Mouse (Mus musculus): ENCODE measurements around the gene Btbd11. TPM values are rescaled to one million over a fixed set of nuclear protein-coding genes. Genes with fewer than 3 reads are reported as not detected.
A peak's percentile ranks its signal among the peaks of the same experiment; 100 is the strongest.

Btbd11 gene
- polyA plus RNA-seq, 1 experiment: 4.9 TPM

- 0 out of 2 replicates have a peak overlapping the region, but pooled peaks have one; percentile 11 for H3K27ac ChIP-seq (ENCODE audit: insufficient read depth, low read length)
- H3K9ac ChIP-seq (ENCODE audit: low read depth, poor library complexity, severe bottlenecking): no peak overlapping the region
- TF ChIP-seq CTCF (IDR thresholded peaks at IDR 0.05; ENCODE audit: low read depth, low read length): no peak
- no peak for TF ChIP-seq POLR2A (IDR thresholded peaks at IDR 0.05; ENCODE audit: insufficient read depth, low read length)
- TF ChIP-seq EP300 (IDR thresholded peaks at IDR 0.05; ENCODE audit: insufficient read depth, low read depth, low read length): 0 out of 2 replicates have a peak, but pooled peaks have one; percentile 52
- peaks cover 10% of the 10 kb centered on the region for H3K4me1 ChIP-seq (ENCODE audit: control insufficient read depth, insufficient read depth, low read length)
- no peaks in the 10 kb centered on the region for H3K27me3 ChIP-seq (ENCODE audit: control insufficient read depth, insufficient read depth, low read length, poor library complexity, severe bottlenecking)
- H3K9me3 ChIP-seq (replicated peaks; ENCODE audit: control insufficient read depth, insufficient read depth, low read length, poor library complexity, severe bottlenecking): no peaks in the 10 kb centered on the region
- no peaks in the 10 kb centered on the region for H3K36me3 ChIP-seq (ENCODE audit: control insufficient read depth, insufficient read depth, low read length, poor library complexity, severe bottlenecking)
- no peak overlapping the region for H3K4me3 ChIP-seq (ENCODE audit: low read depth, low read length)
These were observed 258.7 kb downstream of the Btbd11 start for GRCm38 (mm10) chr10:85645346-85645745.

- Histone ChIP-seq H3K27ac (ENCODE audit: insufficient read depth, low read length) (no peak overlapping the region), H3K9ac (ENCODE audit: low read depth, poor library complexity, severe bottlenecking) (no peak overlapping the region), H3K4me1 (ENCODE audit: control insufficient read depth, insufficient read depth, low read length) (peaks cover 3% of the 10 kb centered on the region), H3K4me3 (ENCODE audit: low read depth, low read length) (no peak overlapping the region), H3K9me3 (replicated peaks; ENCODE audit: control insufficient read depth, insufficient read depth, low read length, poor library complexity, severe bottlenecking) (no peaks in the 10 kb centered on the region), H3K27me3 (ENCODE audit: control insufficient read depth, insufficient read depth, low read length, poor library complexity, severe bottlenecking) (no peaks in the 10 kb centered on the region), H3K36me3 (ENCODE audit: control insufficient read depth, insufficient read depth, low read length, poor library complexity, severe bottlenecking) (no peaks in the 10 kb centered on the region)
- TF ChIP-seq EP300 (IDR thresholded peaks at IDR 0.05; ENCODE audit: insufficient read depth, low read depth, low read length): 0 out of 2 replicates have a peak, but pooled peaks have one; percentile 22
- no peak for TF ChIP-seq POLR2A (IDR thresholded peaks at IDR 0.05; ENCODE audit: insufficient read depth, low read length)
- TF ChIP-seq CTCF (IDR thresholded peaks at IDR 0.05; ENCODE audit: low read depth, low read length): peak; percentile 75
These were observed 265.1 kb downstream of the Btbd11 start for GRCm38 (mm10) chr10:85651706-85652105.

GRCm38 (mm10) chr10:85655881-85656280, 269.3 kb downstream of the Btbd11 start:
- H3K27me3 ChIP-seq (ENCODE audit: control insufficient read depth, insufficient read depth, low read length, poor library complexity, severe bottlenecking): no peaks in the 10 kb centered on the region
- H3K9me3 ChIP-seq (replicated peaks; ENCODE audit: control insufficient read depth, insufficient read depth, low read length, poor library complexity, severe bottlenecking): no peaks in the 10 kb centered on the region
- no peaks in the 10 kb centered on the region for H3K36me3 ChIP-seq (ENCODE audit: control insufficient read depth, insufficient read depth, low read length, poor library complexity, severe bottlenecking)
- H3K27ac ChIP-seq (ENCODE audit: insufficient read depth, low read length): no peak overlapping the region
- no peak overlapping the region for H3K9ac ChIP-seq (ENCODE audit: low read depth, poor library complexity, severe bottlenecking)
- TF ChIP-seq EP300 (IDR thresholded peaks at IDR 0.05; ENCODE audit: insufficient read depth, low read depth, low read length) (no peak), POLR2A (IDR thresholded peaks at IDR 0.05; ENCODE audit: insufficient read depth, low read length) (no peak), CTCF (IDR thresholded peaks at IDR 0.05; ENCODE audit: low read depth, low read length) (no peak)
- no peaks in the 10 kb centered on the region for H3K4me1 ChIP-seq (ENCODE audit: control insufficient read depth, insufficient read depth, low read length)
- no peak overlapping the region for H3K4me3 ChIP-seq (ENCODE audit: low read depth, low read length)

GRCm38 (mm10) chr10:85657886-85658285, 271.3 kb downstream of the Btbd11 start:
- H3K9ac ChIP-seq (ENCODE audit: low read depth, poor library complexity, severe bottlenecking): no peak overlapping the region
- H3K36me3 ChIP-seq (ENCODE audit: control insufficient read depth, insufficient read depth, low read length, poor library complexity, severe bottlenecking): no peaks in the 10 kb centered on the region
- TF ChIP-seq POLR2A (IDR thresholded peaks at IDR 0.05; ENCODE audit: insufficient read depth, low read length): no peak
- no peaks in the 10 kb centered on the region for H3K9me3 ChIP-seq (replicated peaks; ENCODE audit: control insufficient read depth, insufficient read depth, low read length, poor library complexity, severe bottlenecking)
- H3K4me1 ChIP-seq (ENCODE audit: control insufficient read depth, insufficient read depth, low read length): no peaks in the 10 kb centered on the region
- no peaks in the 10 kb centered on the region for H3K27me3 ChIP-seq (ENCODE audit: control insufficient read depth, insufficient read depth, low read length, poor library complexity, severe bottlenecking)
- H3K27ac ChIP-seq (ENCODE audit: insufficient read depth, low read length): no peak overlapping the region
- H3K4me3 ChIP-seq (ENCODE audit: low read depth, low read length): no peak overlapping the region

- H3K27me3 ChIP-seq (ENCODE audit: control insufficient read depth, insufficient read depth, low read length, poor library complexity, severe bottlenecking): no peaks in the 10 kb centered on the region
- H3K9ac ChIP-seq (ENCODE audit: low read depth, poor library complexity, severe bottlenecking): no peak overlapping the region
- no peak overlapping the region for H3K27ac ChIP-seq (ENCODE audit: insufficient read depth, low read length)
- no peak for TF ChIP-seq POLR2A (IDR thresholded peaks at IDR 0.05; ENCODE audit: insufficient read depth, low read length)
- no peak for TF ChIP-seq CTCF (IDR thresholded peaks at IDR 0.05; ENCODE audit: low read depth, low read length)
- TF ChIP-seq EP300 (IDR thresholded peaks at IDR 0.05; ENCODE audit: insufficient read depth, low read depth, low read length): no peak
- no peaks in the 10 kb centered on the region for H3K9me3 ChIP-seq (replicated peaks; ENCODE audit: control insufficient read depth, insufficient read depth, low read length, poor library complexity, severe bottlenecking)
- no peaks in the 10 kb centered on the region for H3K4me1 ChIP-seq (ENCODE audit: control insufficient read depth, insufficient read depth, low read length)
- no peak overlapping the region for H3K4me3 ChIP-seq (ENCODE audit: low read depth, low read length)
- H3K36me3 ChIP-seq (ENCODE audit: control insufficient read depth, insufficient read depth, low read length, poor library complexity, severe bottlenecking): no peaks in the 10 kb centered on the region
These were observed 286.9 kb downstream of the Btbd11 start for GRCm38 (mm10) chr10:85673512-85673921.

GRCm38 (mm10) chr10:85678635-85679034, 292.0 kb downstream of the Btbd11 start:
- Histone ChIP-seq H3K4me3 (ENCODE audit: low read depth, low read length) (no peak overlapping the region), H3K9ac (ENCODE audit: low read depth, poor library complexity, severe bottlenecking) (no peak overlapping the region), H3K36me3 (ENCODE audit: control insufficient read depth, insufficient read depth, low read length, poor library complexity, severe bottlenecking) (no peaks in the 10 kb centered on the region), H3K27me3 (ENCODE audit: control insufficient read depth, insufficient read depth, low read length, poor library complexity, severe bottlenecking) (no peaks in the 10 kb centered on the region), H3K9me3 (replicated peaks; ENCODE audit: control insufficient read depth, insufficient read depth, low read length, poor library complexity, severe bottlenecking) (no peaks in the 10 kb centered on the region), H3K27ac (ENCODE audit: insufficient read depth, low read length) (no peak overlapping the region), H3K4me1 (ENCODE audit: control insufficient read depth, insufficient read depth, low read length) (no peaks in the 10 kb centered on the region)
- TF ChIP-seq EP300 (IDR thresholded peaks at IDR 0.05; ENCODE audit: insufficient read depth, low read depth, low read length): no peak
- TF ChIP-seq CTCF (IDR thresholded peaks at IDR 0.05; ENCODE audit: low read depth, low read length): peak; percentile 22
- TF ChIP-seq POLR2A (IDR thresholded peaks at IDR 0.05; ENCODE audit: insufficient read depth, low read length): no peak
